Mouse (Mus musculus): ENCODE data around the gene Gm14137. TPM values are rescaled to one million over a fixed set of nuclear protein-coding genes. Genes with fewer than 3 reads are reported as not detected.

Gene Gm14137
- total RNA-seq (2021), result under 1 TPM in 1 of 2 experiments, not detected in 1; 0.13 TPM
- long read RNA-seq, partial matches to known transcripts, result 0 of 3 reads
- long read RNA-seq, other reads (novel, unspliced or antisense), result 0 of 3 reads

GRCm38 (mm10) chr2:119173991-119174651 lies at the start of gene Gm14137:
Gene Gm14137 (plus strand): TSS chr2:119174509.
- peak in 1 of 2 experiments; percentile 28 for DNase-seq (ENCODE audit: low spot score in 2 of 2)

DNA sequence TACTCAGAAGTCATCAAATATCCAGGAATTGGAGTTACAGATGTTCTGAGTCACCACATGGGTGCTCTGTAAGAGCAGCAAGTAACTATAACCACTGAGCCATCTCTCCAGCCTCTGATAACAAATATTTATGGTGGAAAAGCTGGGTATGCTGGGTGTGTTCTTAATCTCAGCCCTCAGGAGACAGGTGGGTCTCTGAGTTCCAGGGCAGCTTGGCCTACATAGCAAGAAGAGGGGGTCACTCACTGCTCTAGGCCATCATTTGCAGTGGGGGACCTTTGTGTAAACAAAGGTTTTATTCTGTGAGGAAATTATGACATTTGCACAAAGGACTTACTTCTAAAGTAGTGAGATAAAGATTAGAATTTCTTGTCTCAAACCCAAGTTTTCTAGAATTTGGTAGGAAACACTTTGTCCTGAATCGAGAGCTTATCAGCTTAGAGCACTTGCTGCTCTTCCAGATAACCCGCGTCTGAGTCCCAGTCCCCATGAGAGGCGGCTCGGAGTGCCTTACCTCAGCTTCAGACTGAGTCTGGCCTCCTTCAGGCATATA lies 37.9 kb upstream of the Gm14137 start:
- DNase-seq (ENCODE audit: low spot score in 2 of 2), result no peak

- DNase-seq (ENCODE audit: low spot score in 2 of 2), result no peak
Measured at GRCm38 (mm10) chr2:119145199-119145598, 29.1 kb upstream of the Gm14137 start.

DNA sequence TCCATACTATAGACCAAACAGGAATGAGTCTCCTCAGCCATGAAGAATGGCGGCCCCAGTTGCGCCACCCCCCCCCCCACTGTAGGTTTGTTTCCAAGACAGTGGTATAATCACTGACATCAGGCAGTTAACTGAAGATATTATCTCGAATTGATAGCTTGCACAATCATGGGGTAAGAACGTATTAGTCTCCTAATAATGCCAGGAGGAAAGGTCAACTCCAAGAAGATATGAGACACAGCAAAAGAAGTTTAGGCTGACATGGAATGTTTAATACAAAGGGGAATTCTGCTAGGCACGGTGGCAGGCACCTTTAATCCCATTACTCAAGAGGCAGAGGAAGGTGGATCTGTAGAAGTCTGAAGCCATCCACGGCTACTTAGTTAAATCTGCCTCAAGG lies 27.9 kb upstream of the Gm14137 start:
- DNase-seq (ENCODE audit: low spot score in 2 of 2), result no peak

DNA sequence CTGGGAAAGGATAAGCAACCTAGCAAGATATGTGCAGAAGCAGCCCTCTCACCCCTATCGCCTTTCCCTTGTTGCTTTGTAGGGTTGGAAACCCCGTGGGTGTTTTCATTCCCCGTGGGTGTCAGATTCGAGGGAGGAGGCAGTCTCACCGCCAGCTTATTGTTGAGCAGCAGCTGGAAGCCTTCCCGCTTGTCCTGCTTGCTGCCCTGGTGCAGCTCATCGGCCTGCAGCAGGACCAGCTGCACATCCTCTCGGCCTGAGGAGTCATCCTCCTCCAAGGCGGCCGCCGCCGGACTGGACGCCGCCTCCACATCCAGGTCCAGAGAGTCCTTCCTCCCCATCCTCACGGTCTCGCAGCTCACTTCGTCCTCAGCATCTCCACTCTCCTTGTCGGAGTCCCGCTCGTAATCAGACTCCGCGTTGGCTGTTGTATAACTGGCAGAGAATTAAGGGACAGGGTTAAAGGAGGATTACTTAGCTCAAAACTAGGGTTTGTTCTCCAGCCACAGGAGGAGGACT lies 27.1 kb upstream of the Gm14137 start:
- DNase-seq (ENCODE audit: low spot score in 2 of 2), result no peak

GRCm38 (mm10) chr2:119147775-119148174 lies 26.5 kb upstream of the Gm14137 start:
- DNase-seq (ENCODE audit: low spot score in 2 of 2), result no peak

GRCm38 (mm10) chr2:119152255-119152654 lies 22.1 kb upstream of the Gm14137 start:
- no peak for DNase-seq (ENCODE audit: low spot score in 2 of 2)

DNA sequence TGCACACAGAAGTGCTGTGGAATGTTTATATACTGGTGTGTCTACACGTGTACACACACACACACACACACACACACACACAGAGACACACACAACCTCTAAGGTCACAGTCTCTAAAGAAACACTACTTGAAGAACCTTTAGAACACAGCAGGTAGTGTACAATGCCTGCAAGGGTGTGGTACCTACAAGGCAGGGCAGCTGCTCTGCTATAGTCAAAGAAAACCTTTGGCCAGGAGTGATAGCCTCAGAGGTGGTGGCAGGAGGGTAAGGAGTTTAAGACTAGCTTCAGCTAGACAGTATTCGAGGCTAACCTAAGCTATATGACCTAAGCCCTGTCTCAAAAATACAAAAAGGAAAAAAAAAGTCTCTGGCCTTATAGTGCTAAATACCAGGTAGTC lies 19.6 kb upstream of the Gm14137 start:
- DNase-seq (ENCODE audit: low spot score in 2 of 2), result no peak

GRCm38 (mm10) chr2:119155388-119155787 lies 18.9 kb upstream of the Gm14137 start:
- no peak for DNase-seq (ENCODE audit: low spot score in 2 of 2)

GRCm38 (mm10) chr2:119156081-119156680 lies 18.1 kb upstream of the Gm14137 start:
- DNase-seq (ENCODE audit: low spot score in 2 of 2), result peak in 1 of 2 experiments; percentile 24

DNA sequence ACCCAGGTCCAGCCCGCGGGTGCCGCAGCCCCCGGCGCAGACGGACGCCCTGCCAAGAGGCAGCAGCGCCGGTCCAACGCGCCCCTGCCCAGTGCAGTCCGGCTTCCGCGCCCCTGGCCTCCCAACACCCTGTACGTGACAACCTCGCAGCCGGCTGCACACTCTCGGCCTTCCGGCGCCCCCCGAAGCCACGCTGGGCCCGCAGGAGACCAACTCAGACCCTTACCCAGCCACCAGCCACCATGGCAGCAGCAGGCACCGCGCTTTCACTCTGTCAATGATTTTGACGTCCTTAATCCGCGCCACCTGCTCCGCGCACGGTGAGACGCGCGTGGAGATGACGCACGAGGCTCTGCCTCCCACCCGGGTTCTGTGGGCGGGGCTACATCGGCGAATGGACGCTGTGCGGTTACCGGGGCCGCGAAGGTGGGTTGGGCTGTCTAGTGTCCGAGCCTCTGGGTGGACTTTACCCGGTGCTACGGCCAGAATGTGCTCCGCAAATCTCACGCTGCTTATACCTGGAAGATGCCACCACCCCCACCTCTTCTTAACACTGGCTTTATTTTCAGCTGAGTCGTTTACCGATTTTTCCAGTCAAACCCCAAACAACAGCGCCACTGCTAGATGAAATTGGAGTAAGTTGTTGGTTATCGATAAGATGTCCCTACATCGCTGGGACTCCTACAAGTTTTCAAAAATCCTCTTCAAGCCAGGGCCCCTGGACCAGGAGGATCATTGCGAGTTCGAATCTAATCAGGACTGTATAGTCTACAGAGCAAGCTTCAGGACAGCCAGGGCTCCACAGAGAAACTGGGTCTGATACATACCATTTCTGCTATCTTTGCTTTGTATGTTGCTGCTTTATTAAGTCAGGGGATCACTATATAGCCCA lies 17.4 kb upstream of the Gm14137 start, which contains the start of gene Rmdn3:
Gene Rmdn3 (minus strand): TSS at position 354 of the 892 bp plus-strand sequence.
- DNase-seq (ENCODE audit: low spot score in 2 of 2), result peak; percentile 97

- DNase-seq (ENCODE audit: low spot score in 2 of 2), result no peak
Measured at GRCm38 (mm10) chr2:119157836-119158235, 16.5 kb upstream of the Gm14137 start.

- DNase-seq (ENCODE audit: low spot score in 2 of 2), result no peak
Measured at GRCm38 (mm10) chr2:119161247-119161646, 13.1 kb upstream of the Gm14137 start.

GRCm38 (mm10) chr2:119163135-119163534 lies 11.2 kb upstream of the Gm14137 start:
- no peak for DNase-seq (ENCODE audit: low spot score in 2 of 2)

DNA sequence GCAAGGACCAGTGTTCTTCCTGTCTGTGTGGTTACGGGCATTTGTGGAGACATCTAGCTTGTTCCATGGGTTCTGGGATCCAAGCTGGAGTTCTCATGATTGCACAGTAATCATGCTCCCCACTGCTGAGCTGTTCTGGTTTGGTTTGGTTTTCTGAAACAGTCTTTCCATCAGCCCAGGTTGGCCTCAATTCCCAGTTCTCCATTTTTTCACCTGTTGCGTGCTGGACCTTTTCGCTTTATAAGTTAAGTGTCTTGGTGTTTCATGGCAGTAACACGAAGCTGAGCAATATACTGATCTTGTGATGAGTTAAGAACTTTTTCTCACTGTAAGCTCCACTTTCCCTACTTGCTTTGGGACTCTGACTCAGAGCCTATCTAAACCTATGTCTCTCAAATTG lies 10.3 kb upstream of the Gm14137 start:
- no peak for DNase-seq (ENCODE audit: low spot score in 2 of 2)

DNA sequence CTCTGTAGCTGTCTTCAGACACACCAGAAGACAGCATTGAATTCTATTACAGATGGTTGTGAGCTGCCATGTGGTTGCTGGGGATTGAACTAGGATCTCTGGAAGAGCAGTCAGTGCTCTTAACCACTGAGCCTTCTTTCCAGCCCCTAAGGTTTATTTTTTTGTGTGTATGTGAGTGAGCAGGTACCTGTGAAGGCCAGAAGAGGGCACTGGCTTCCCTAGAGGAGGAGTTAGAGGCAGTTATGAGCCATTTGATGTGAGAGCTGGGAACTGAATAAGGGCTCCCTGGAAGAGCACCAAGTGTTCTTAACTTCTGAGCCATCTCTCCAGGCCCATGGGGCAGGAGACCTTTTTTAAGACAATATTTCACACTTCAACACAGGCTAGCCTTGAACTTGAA lies 8.9 kb upstream of the Gm14137 start:
- DNase-seq (ENCODE audit: low spot score in 2 of 2), result no peak

- peak in 1 of 2 experiments; percentile 35 for DNase-seq (ENCODE audit: low spot score in 2 of 2)
Measured at GRCm38 (mm10) chr2:119166901-119167865, 7.1 kb upstream of the Gm14137 start, which contains the start of gene Gchfr. Gene Gchfr (plus strand): TSS chr2:119167773.

GRCm38 (mm10) chr2:119167866-119168256 lies 6.4 kb upstream of the Gm14137 start:
- DNase-seq (ENCODE audit: low spot score in 2 of 2), result no peak

- DNase-seq (ENCODE audit: low spot score in 2 of 2), result no peak
Measured at GRCm38 (mm10) chr2:119170282-119170681, 4.0 kb upstream of the Gm14137 start.

GRCm38 (mm10) chr2:119171574-119171973 lies 2.7 kb upstream of the Gm14137 start:
- no peak for DNase-seq (ENCODE audit: low spot score in 2 of 2)
